Mouse (Mus musculus) liver, embryonic 14.5 days (tissue): Measurements from ENCODE around the gene Scn1b. TPM values are rescaled to one million over a fixed set of nuclear protein-coding genes. Genes with fewer than 3 reads are reported as not detected.

Experiments used
- ATAC-seq: fragments of 200-750 bp; cut with Nextera tagmentation; 2 replicates; pipeline ENCODE4 v1.8.0; 2017; ENCODE audit warnings: moderate number of reproducible peaks, mild to moderate bottlenecking, moderate library complexity; ENCODE audit not compliant: insufficient read depth
- DNase-seq, 3 experiments: peaks; one replicate each; pipeline ENCODE4 v3.0.0-alpha.2; 2012 to 2013; ENCODE audit warnings: low read depth in 3 of 3, low spot score in 3 of 3
- H3K27ac ChIP-seq: fragments of 300-500 bp; sonication (generic); 2 replicates; pipeline ENCODE4 v1.5.1; 2014; ENCODE audit warnings: moderate library complexity, mild to moderate bottlenecking, control low read depth, inconsistent platforms
- H3K27me3 ChIP-seq: fragments of 300-500 bp; sonication (generic); 2 replicates; pipeline ENCODE4 v1.6.1; 2014; ENCODE audit warnings: mild to moderate bottlenecking, low read length, moderate library complexity; ENCODE audit not compliant: control insufficient read depth, insufficient read depth
- H3K36me3 ChIP-seq: fragments of 300-500 bp; sonication (generic); replicated peaks from 2 replicates; pipeline ENCODE4 v1.6.1; 2014; ENCODE audit warnings: low read depth; ENCODE audit not compliant: control insufficient read depth, insufficient read depth
- H3K4me1 ChIP-seq, 2 experiments: fragments of 200-500 bp in 1 of 2; fragments of 300-500 bp in 1 of 2; sonication (generic) in 1 of 2; replicated peaks; 2 replicates each; pipeline ENCODE4 v1.6.1; 2012 to 2014; ENCODE audit warnings: antibody characterized with exemption in 1 of 2, inconsistent platforms in 1 of 2, low read length in 1 of 2; ENCODE audit not compliant: control insufficient read depth in 2 of 2, insufficient read depth in 2 of 2
- H3K4me2 ChIP-seq: fragments of 300-500 bp; sonication (generic); 2 replicates; pipeline ENCODE4 v1.6.1; 2014; ENCODE audit warnings: low read depth, mild to moderate bottlenecking, control low read depth, moderate library complexity
- H3K4me3 ChIP-seq, 2 experiments: fragments of 200-500 bp in 1 of 2; fragments of 300-500 bp in 1 of 2; sonication (generic) in 1 of 2; 2 replicates each; pipeline ENCODE4 v1.5.1; 2012 to 2014; ENCODE audit warnings: low read depth in 2 of 2, low read length in 2 of 2, mild to moderate bottlenecking in 2 of 2, control low read depth in 1 of 2, inconsistent platforms in 1 of 2, moderate library complexity in 1 of 2; ENCODE audit not compliant: insufficient read depth in 1 of 2
- H3K9ac ChIP-seq: fragments of 300-500 bp; sonication (generic); replicated peaks from 2 replicates; pipeline ENCODE4 v1.6.1; 2014; ENCODE audit warnings: mild to moderate bottlenecking, control low read depth, moderate library complexity
- H3K9me3 ChIP-seq: fragments of 300-500 bp; sonication (generic); 2 replicates; pipeline ENCODE4 v1.6.1; 2016; ENCODE audit warnings: low read length, mixed read lengths; ENCODE audit not compliant: control insufficient read depth
- CTCF ChIP-seq: IDR thresholded peaks from 2 replicates; pipeline ENCODE4 v1.5.1; 2016; ENCODE audit warnings: antibody characterized with exemption, low read depth, control low read depth
- EP300 ChIP-seq: IDR thresholded peaks from 2 replicates; pipeline ENCODE4 v1.6.1; 2016; ENCODE audit warnings: antibody characterized with exemption, low read depth
- WGBS: fragments of 180-500 bp; shearing (Covaris S2); extraction: QIAGEN DNeasy Blood & Tissue Kit; methylation state at CpG from one replicate; pipeline ENCODE4 v1.1.7; 2014; ENCODE audit not compliant: insufficient replicate concordance; 5-methylcytosine and 5-hydroxymethylcytosine counted together
- polyA plus RNA-seq, 2 experiments: library from polyadenylated mRNA; depleted of rRNA in 1 of 2; stranded (reverse) in 1 of 2; unstranded in 1 of 2; fragments of >200 nt; fragmentation: Nextera tagmentation in 1 of 2; extraction: Ambion mirVana in 1 of 2; gene quantifications; 2 replicates each; pipeline versions ENCODE4 v1.2.1 to v1.2.3; 2012 to 2014

The Scn1b gene
- polyA plus RNA-seq, 2 experiments: 0.52 to 1.0 TPM

DNA sequence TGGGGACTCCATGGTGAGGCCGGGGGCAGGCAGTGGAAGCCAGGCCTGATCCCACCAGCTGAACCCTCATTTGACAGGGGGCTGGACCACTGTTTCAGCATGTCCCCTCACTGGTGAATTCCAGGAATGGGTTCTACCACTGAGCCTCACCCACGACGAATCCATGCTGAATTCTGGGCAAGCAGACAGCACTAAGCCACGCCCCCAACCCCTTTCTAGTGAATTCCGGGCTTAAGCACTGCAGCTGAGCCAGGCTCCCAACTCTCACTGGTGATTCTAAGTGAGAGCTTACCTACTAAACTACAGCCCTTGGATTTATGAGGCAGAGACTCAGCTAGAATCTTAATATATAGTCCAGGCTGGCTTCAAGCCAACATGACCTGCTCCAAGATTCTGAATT is 59.0 kb downstream of the Scn1b start:
- no peak for TF ChIP-seq EP300
- TF ChIP-seq CTCF: no peak
- Histone ChIP-seq H3K9ac (no peak overlapping the region), H3K4me1 (no peaks in the 10 kb centered on the region), H3K4me3 (no peak overlapping the region), H3K9me3 (no peaks in the 10 kb centered on the region), H3K4me2 (no peak overlapping the region), H3K36me3 (no peaks in the 10 kb centered on the region), H3K27me3 (no peaks in the 10 kb centered on the region), H3K27ac (no peak overlapping the region)
- ATAC-seq: no peak
- no peak for DNase-seq
- 37% methylated on average over 5 of the region's 5 CpGs for WGBS

Other genes starting within 250 kb of the Scn1b start
- 0.29 and 0.36 TPM in 2 replicates for gene Cd22, start 246.7 kb downstream of the Scn1b start, polyA plus RNA-seq (2012; rRNA removed)
- gene Cd22, start 246.7 kb downstream of the Scn1b start, polyA plus RNA-seq (2014; fragmentation: Nextera tagmentation; extraction: Ambion mirVana): 0.24 and 0.62 TPM in 2 replicates
- gene Mag, start 212.1 kb downstream of the Scn1b start, polyA plus RNA-seq (2012; rRNA removed): 0.13 TPM in 2 replicates
- gene Mag, start 212.1 kb downstream of the Scn1b start, polyA plus RNA-seq (2014; fragmentation: Nextera tagmentation; extraction: Ambion mirVana): 0.11 TPM in 2 replicates
- not detected in 2 replicates for gene Hamp2, start 202.3 kb downstream of the Scn1b start, polyA plus RNA-seq (2012; rRNA removed)
- gene Hamp2, start 202.3 kb downstream of the Scn1b start, polyA plus RNA-seq (2014; fragmentation: Nextera tagmentation; extraction: Ambion mirVana): not detected in 2 replicates
- gene Hamp, start 183.0 kb downstream of the Scn1b start, polyA plus RNA-seq (2012; rRNA removed): 17.2 and 22.5 TPM in 2 replicates
- 12.0 and 29.7 TPM in 2 replicates for gene Hamp, start 183.0 kb downstream of the Scn1b start, polyA plus RNA-seq (2014; fragmentation: Nextera tagmentation; extraction: Ambion mirVana)
- 34.1 and 50.6 TPM in 2 replicates for gene Usf2, start 170.2 kb downstream of the Scn1b start, polyA plus RNA-seq (2012; rRNA removed)
- gene Usf2, start 170.2 kb downstream of the Scn1b start, polyA plus RNA-seq (2014; fragmentation: Nextera tagmentation; extraction: Ambion mirVana): 9.1 and 10.2 TPM in 2 replicates
- gene Lsr, start 153.5 kb downstream of the Scn1b start, polyA plus RNA-seq (2012; rRNA removed): 14.3 and 17.4 TPM in 2 replicates
- 15.1 and 16.0 TPM in 2 replicates for gene Lsr, start 153.5 kb downstream of the Scn1b start, polyA plus RNA-seq (2014; fragmentation: Nextera tagmentation; extraction: Ambion mirVana)
- gene Fam187b, start 153.2 kb downstream of the Scn1b start, polyA plus RNA-seq (2012; rRNA removed): 1.5 and 2.0 TPM in 2 replicates
- gene Fam187b, start 153.2 kb downstream of the Scn1b start, polyA plus RNA-seq (2014; fragmentation: Nextera tagmentation; extraction: Ambion mirVana): 2.5 and 2.6 TPM in 2 replicates
- gene Fxyd5, start 84.5 kb downstream of the Scn1b start, polyA plus RNA-seq (2012; rRNA removed): 10.1 and 14.6 TPM in 2 replicates
- gene Fxyd5, start 84.5 kb downstream of the Scn1b start, polyA plus RNA-seq (2014; fragmentation: Nextera tagmentation; extraction: Ambion mirVana): 15.1 and 20.4 TPM in 2 replicates
- gene Fxyd7, start 75.5 kb downstream of the Scn1b start, polyA plus RNA-seq (2012; rRNA removed): 0.21 and 0.24 TPM in 2 replicates
- 0.23 TPM in 1 of 2 replicates, not detected in the other for gene Fxyd7, start 75.5 kb downstream of the Scn1b start, polyA plus RNA-seq (2014; fragmentation: Nextera tagmentation; extraction: Ambion mirVana)
- gene Fxyd1, start 69.8 kb downstream of the Scn1b start, polyA plus RNA-seq (2012; rRNA removed): 33.0 and 50.6 TPM in 2 replicates
- gene Fxyd1, start 69.8 kb downstream of the Scn1b start, polyA plus RNA-seq (2014; fragmentation: Nextera tagmentation; extraction: Ambion mirVana): 61.9 and 62.5 TPM in 2 replicates
- gene Lgi4, start 67.7 kb downstream of the Scn1b start, polyA plus RNA-seq (2012; rRNA removed): 0.04 and 0.16 TPM in 2 replicates
- gene Lgi4, start 67.7 kb downstream of the Scn1b start, polyA plus RNA-seq (2014; fragmentation: Nextera tagmentation; extraction: Ambion mirVana): 0.10 TPM in 1 of 2 replicates, not detected in the other
- gene Fxyd3, start 50.3 kb downstream of the Scn1b start, polyA plus RNA-seq (2012; rRNA removed): 0.52 and 0.54 TPM in 2 replicates
- gene Fxyd3, start 50.3 kb downstream of the Scn1b start, polyA plus RNA-seq (2014; fragmentation: Nextera tagmentation; extraction: Ambion mirVana): 0.47 and 0.86 TPM in 2 replicates
- 44.7 and 48.0 TPM in 2 replicates for gene Hpn, start 11.7 kb downstream of the Scn1b start, polyA plus RNA-seq (2012; rRNA removed)
- 43.3 and 44.8 TPM in 2 replicates for gene Hpn, start 11.7 kb downstream of the Scn1b start, polyA plus RNA-seq (2014; fragmentation: Nextera tagmentation; extraction: Ambion mirVana)
- 19.1 and 19.4 TPM in 2 replicates for gene Gramd1a, start 28.9 kb upstream of the Scn1b start, polyA plus RNA-seq (2012; rRNA removed)
- gene Gramd1a, start 28.9 kb upstream of the Scn1b start, polyA plus RNA-seq (2014; fragmentation: Nextera tagmentation; extraction: Ambion mirVana): 8.0 and 8.5 TPM in 2 replicates
- not detected in 2 replicates for gene Scgb2b2, start 163.5 kb upstream of the Scn1b start, polyA plus RNA-seq (2012; rRNA removed)
- gene Scgb2b2, start 163.5 kb upstream of the Scn1b start, polyA plus RNA-seq (2014; fragmentation: Nextera tagmentation; extraction: Ambion mirVana): not detected in 2 replicates
- not detected in 2 replicates for gene Scgb1b2, start 164.8 kb upstream of the Scn1b start, polyA plus RNA-seq (2012; rRNA removed)
- gene Scgb1b2, start 164.8 kb upstream of the Scn1b start, polyA plus RNA-seq (2014; fragmentation: Nextera tagmentation; extraction: Ambion mirVana): not detected in 2 replicates
- not detected in 2 replicates for gene Scgb2b3, start 235.1 kb upstream of the Scn1b start, polyA plus RNA-seq (2012; rRNA removed)
- gene Scgb2b3, start 235.1 kb upstream of the Scn1b start, polyA plus RNA-seq (2014; fragmentation: Nextera tagmentation; extraction: Ambion mirVana): not detected in 2 replicates
- gene Scgb1b3, start 248.6 kb upstream of the Scn1b start, polyA plus RNA-seq (2012; rRNA removed): not detected in 2 replicates
- gene Scgb1b3, start 248.6 kb upstream of the Scn1b start, polyA plus RNA-seq (2014; fragmentation: Nextera tagmentation; extraction: Ambion mirVana): not detected in 2 replicates